Mouse (Mus musculus) embryonic fibroblast, embryonic 13.5 days (primary cell): ENCODE measurements around the gene Ppp1r27. TPM values are rescaled to one million over a fixed set of nuclear protein-coding genes. Genes with fewer than 3 reads are reported as not detected.
"Not testable (repeated sequence)": the region's sequence is repeated elsewhere in the genome, so short reads cannot be mapped to it uniquely, and the experiment has no call there.

Source experiments
- H3K27ac ChIP-seq: 2 replicates; pipeline ENCODE4 v1.5.1; 2012; ENCODE audit warnings: low read length, control low read depth, inconsistent platforms; ENCODE audit not compliant: insufficient read depth
- H3K4me1 ChIP-seq: 2 replicates; pipeline ENCODE4 v1.6.1; 2011; ENCODE audit warnings: low read length; ENCODE audit not compliant: control insufficient read depth, insufficient read depth
- H3K4me3 ChIP-seq: 2 replicates; pipeline ENCODE4 v1.5.1; 2011; ENCODE audit warnings: mild to moderate bottlenecking, control low read depth, low read length; ENCODE audit not compliant: insufficient read depth
- CTCF ChIP-seq: IDR thresholded peaks from 2 replicates; pipeline ENCODE4 v1.5.1; 2011; ENCODE audit warnings: mild to moderate bottlenecking, control low read depth, low read length, moderate library complexity, borderline replicate concordance; ENCODE audit not compliant: insufficient read depth
- POLR2A ChIP-seq: IDR thresholded peaks from 2 replicates; pipeline ENCODE4 v1.6.1; 2011; ENCODE audit warnings: low read depth, mild to moderate bottlenecking, control low read depth, low read length, moderate library complexity
- polyA plus RNA-seq: library from polyadenylated mRNA; stranded (reverse); fragments of >200 nt; gene quantifications from 2 replicates; pipeline ENCODE4 v1.2.4, GENCODE M21; 2011; ENCODE audit warnings: low read depth; ENCODE audit not compliant: missing spikeins, insufficient read length

The Ppp1r27 gene
- polyA plus RNA-seq, 1 experiment = not detected

DNA sequence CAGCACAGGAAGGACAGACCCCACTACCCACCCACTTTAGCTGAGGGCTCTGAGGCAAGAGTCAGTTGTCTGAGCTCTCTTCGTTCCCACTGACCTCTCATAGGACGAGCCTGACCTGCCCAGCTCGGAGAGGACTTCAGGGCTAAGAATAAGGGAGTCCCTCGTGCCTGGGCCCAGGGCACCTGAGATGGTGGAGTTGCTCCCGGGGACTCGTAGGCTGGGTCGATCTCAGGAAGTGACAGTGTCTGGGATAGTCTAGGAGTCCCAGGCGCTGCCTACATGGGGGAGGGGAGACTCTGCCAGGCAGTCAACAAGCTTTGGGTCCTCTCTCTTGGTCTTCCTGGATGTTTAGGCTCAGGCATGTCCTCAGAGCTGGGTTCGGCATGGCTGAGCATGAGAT is 30.4 kb downstream of the Ppp1r27 start:
- Histone ChIP-seq H3K27ac (no peak overlapping the region), H3K4me3 (no peak overlapping the region), H3K4me1 (peaks cover 3% of the 10 kb centered on the region; the same call in 1 of the 2 replicates)
- TF ChIP-seq CTCF (no peak), POLR2A (no peak)

GRCm38 (mm10) chr11:120519738-120520137 is 31.2 kb downstream of the Ppp1r27 start:
- TF ChIP-seq CTCF (no peak), POLR2A (peak; percentile 29; the same call in 1 of the 2 replicates)
- H3K4me3 ChIP-seq = no peak overlapping the region
- H3K4me1 ChIP-seq = peaks cover 3% of the 10 kb centered on the region; the same call in 1 of the 2 replicates
- H3K27ac ChIP-seq = no peak overlapping the region

- peaks cover 3% of the 10 kb centered on the region; the same call in 1 of the 2 replicates for H3K4me1 ChIP-seq
- TF ChIP-seq POLR2A = no peak
- TF ChIP-seq CTCF = no peak
- H3K27ac ChIP-seq = no peak overlapping the region
- no peak overlapping the region for H3K4me3 ChIP-seq
These were observed 32.4 kb downstream of the Ppp1r27 start for GRCm38 (mm10) chr11:120518558-120518957.

DNA sequence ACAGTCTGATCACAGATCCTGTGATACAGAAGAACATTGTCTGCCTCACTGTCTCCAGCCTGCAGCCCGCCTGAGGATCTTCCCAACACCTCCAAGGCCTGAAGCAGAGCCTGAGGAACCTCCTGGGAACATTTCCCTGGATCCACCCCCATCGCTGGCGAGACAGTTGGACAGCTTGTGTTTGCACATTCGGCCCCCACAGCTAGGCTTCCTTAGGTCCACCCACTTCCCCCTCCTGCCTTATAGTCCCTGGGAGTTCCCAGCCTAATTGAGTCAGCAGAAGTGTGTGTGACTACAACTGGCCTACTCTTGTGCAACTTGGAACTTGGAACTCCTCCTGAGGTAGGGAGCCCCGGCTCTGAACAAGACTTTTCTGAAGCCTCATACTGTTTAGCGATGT is 32.9 kb downstream of the Ppp1r27 start:
- peaks cover 3% of the 10 kb centered on the region; the same call in 1 of the 2 replicates for H3K4me1 ChIP-seq
- H3K27ac ChIP-seq = no peak overlapping the region
- H3K4me3 ChIP-seq = no peak overlapping the region
- TF ChIP-seq CTCF (no peak), POLR2A (no peak)

GRCm38 (mm10) chr11:120517147-120517546 is 33.8 kb downstream of the Ppp1r27 start:
- H3K4me3 ChIP-seq = no peak overlapping the region
- H3K27ac ChIP-seq = no peak overlapping the region
- TF ChIP-seq POLR2A = no peak
- peaks cover 3% of the 10 kb centered on the region; the same call in 1 of the 2 replicates for H3K4me1 ChIP-seq

DNA sequence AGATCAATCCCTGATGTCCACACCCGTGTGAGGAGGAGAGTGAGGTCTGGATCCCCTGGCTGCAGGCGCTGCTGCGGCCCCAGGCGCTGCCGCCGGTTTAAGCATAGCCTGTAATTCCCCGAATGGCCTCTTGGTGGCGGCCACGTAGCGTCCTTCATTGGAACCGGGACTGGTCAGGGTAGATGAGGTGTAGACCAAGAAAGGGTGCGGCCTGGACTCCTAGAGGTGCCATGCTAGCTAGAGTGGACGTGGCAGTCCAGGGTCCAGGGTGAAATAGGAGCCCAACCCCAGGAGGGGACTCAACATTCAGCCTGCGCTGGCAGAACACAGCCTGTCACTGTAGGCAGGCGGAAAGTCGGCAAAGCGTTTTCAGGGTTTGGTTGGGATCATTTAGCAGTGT is 35.3 kb downstream of the Ppp1r27 start:
- no peak overlapping the region for H3K4me3 ChIP-seq
- H3K4me1 ChIP-seq = peaks cover 3% of the 10 kb centered on the region; the same call in 1 of the 2 replicates
- TF ChIP-seq CTCF (peak; percentile 82), POLR2A (no peak)
- H3K27ac ChIP-seq = no peak overlapping the region

- H3K4me1 ChIP-seq, H3K4me3 ChIP-seq, H3K27ac ChIP-seq: not testable (repeated sequence)
These were observed 36.7 kb downstream of the Ppp1r27 start for GRCm38 (mm10) chr11:120514262-120514661.

GRCm38 (mm10) chr11:120512790-120513453 is 38.0 kb downstream of the Ppp1r27 start:
- no peak for TF ChIP-seq POLR2A
- no peak for TF ChIP-seq CTCF
- peaks cover 5% of the 10 kb centered on the region; the same call in 1 of the 2 replicates for H3K4me1 ChIP-seq
- H3K4me3 ChIP-seq = no peak overlapping the region
- no peak overlapping the region for H3K27ac ChIP-seq

DNA sequence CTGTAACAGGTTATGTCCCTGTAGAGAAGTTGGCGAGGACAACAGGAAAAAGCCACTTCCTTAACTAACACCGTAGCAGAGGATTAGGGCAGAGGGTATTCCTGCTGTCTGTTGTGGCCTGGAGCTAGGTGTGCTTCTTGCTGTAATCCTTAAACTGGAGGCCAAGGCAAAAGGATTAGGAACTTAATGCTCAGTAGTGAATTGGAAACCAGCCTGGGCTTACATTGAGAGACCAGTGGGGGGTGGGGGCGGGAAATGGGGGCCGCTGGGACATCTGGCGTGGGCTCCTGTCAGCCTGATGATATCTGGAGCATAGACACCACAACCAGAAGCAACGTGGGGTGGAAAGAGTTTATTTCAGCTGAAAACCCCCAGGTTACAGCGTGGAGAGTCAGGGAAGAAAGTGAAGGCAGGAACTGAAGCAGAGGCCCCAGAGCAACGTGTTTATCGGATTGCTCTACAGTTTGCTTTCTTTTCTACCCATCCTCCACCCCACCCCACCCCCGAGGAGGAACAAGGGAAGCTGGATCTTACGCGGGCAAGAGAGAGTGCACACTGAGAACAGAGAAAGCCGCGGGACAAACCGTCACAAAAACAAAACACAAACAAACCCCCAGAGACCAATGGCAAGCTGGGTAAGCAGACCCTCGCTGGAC is 40.4 kb downstream of the Ppp1r27 start:
- no peak overlapping the region for H3K4me3 ChIP-seq
- peaks cover 5% of the 10 kb centered on the region; the same call in 1 of the 2 replicates for H3K4me1 ChIP-seq
- no peak for TF ChIP-seq CTCF
- TF ChIP-seq POLR2A = no peak
- H3K27ac ChIP-seq = no peak overlapping the region

DNA sequence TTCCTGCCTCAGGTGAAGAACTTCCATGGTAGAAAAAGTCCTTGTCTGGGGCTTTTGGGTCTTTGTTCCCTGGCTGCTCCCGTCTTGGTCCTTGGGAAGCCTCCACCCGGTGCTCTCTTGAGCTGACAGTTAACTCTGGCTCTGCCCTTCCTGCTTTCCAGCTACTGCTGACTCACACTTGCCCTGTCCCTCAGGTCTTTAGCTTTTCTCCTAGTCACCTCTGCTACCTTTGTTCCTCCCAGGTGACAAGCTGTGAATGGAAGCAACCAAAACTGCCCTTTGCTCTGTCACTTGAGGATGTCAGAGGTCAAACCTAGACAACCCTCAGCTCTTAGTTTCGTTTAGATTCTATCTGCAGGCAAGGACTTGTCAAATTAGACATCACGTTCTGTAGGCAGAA is 41.0 kb downstream of the Ppp1r27 start:
- H3K27ac ChIP-seq = no peak overlapping the region
- no peak overlapping the region for H3K4me3 ChIP-seq
- H3K4me1 ChIP-seq = peaks cover 5% of the 10 kb centered on the region; the same call in 1 of the 2 replicates
- no peak for TF ChIP-seq CTCF
- TF ChIP-seq POLR2A = no peak
